Mouse (Mus musculus) midbrain, embryonic 10.5 days (tissue): ENCODE results near the gene Gm8297. TPM values are rescaled to one million over a fixed set of nuclear protein-coding genes. Genes with fewer than 3 reads are reported as not detected.
"Not testable (repeated sequence)": the region's sequence is repeated elsewhere in the genome, so short reads cannot be mapped to it uniquely, and the experiment has no call there.

Experiments used
- DNase-seq: peaks from one replicate; pipeline ENCODE4 v3.0.0-alpha.2; 2017; ENCODE audit warnings: low spot score
- H3K27ac ChIP-seq: fragments of 300-500 bp; sonication (generic); replicated peaks from 2 replicates; pipeline ENCODE4 v1.5.1; 2016; ENCODE audit warnings: mild to moderate bottlenecking
- H3K27me3 ChIP-seq: fragments of 300-500 bp; sonication (generic); 2 replicates; pipeline ENCODE4 v1.6.1; 2016; ENCODE audit warnings: low read depth, mild to moderate bottlenecking; ENCODE audit not compliant: poor library complexity, severe bottlenecking
- H3K36me3 ChIP-seq: fragments of 300-500 bp; sonication (generic); 2 replicates; pipeline ENCODE4 v1.6.1; 2016; ENCODE audit warnings: mild to moderate bottlenecking, moderate library complexity
- H3K4me1 ChIP-seq: fragments of 300-500 bp; sonication (generic); 2 replicates; pipeline ENCODE4 v1.6.1; 2016
- H3K4me3 ChIP-seq: fragments of 300-500 bp; sonication (generic); 2 replicates; pipeline ENCODE4 v1.5.1; 2016; ENCODE audit warnings: mild to moderate bottlenecking, moderate library complexity
- H3K9me3 ChIP-seq: fragments of 300-500 bp; sonication (generic); replicated peaks from 2 replicates; pipeline ENCODE4 v1.6.1; 2016; ENCODE audit warnings: mild to moderate bottlenecking
- WGBS: fragments of 180-500 bp; shearing (Covaris S2); methylation state at CpG from one replicate; pipeline ENCODE4 v1.1.7; 2016; 5-methylcytosine and 5-hydroxymethylcytosine counted together
- polyA plus RNA-seq: library from polyadenylated mRNA; unstranded; fragments of >200 nt; fragmentation: Nextera tagmentation; extraction: Ambion mirVana; gene quantifications from 2 replicates; pipeline ENCODE4 v1.2.1, GENCODE M21; 2016

Gene Gm8297
- polyA plus RNA-seq, result not detected in 2 replicates

GRCm38 (mm10) chr14:4983635-4984034 is at the start of gene Gm8297:
Gene Gm8297, plus strand, starts transcription at chr14:4983935.
- not testable (repeated sequence) for H3K27ac ChIP-seq

DNA sequence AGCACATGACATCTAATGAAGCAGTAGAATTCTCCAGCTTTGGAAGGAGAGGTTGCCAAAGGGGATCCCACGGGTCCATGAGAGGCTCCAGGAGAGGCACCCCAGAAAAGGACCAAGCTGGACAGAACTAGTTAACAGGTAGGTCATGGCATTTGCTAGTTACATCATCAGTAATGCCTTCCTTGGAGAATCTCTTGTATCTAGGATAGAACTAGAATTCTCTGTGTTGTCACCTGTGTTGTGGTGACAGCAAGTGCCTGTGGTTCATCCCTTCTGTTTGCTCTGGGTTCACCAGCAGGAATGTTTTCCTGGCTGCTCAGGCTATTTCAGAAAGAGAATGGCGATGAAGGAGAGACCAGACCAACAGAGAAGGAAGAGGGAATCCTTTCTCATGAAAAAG is 31.9 kb downstream of the Gm8297 start, which contains the start of gene Gm3298:
Gm3298 (plus strand) TSS at position 301 of the 400 bp plus-strand sequence.
- H3K9me3 ChIP-seq, H3K27me3 ChIP-seq, H3K36me3 ChIP-seq, DNase-seq, H3K4me1 ChIP-seq, H3K4me3 ChIP-seq, H3K27ac ChIP-seq: not testable (repeated sequence)
- 64% methylated on average over 1 of the region's 2 CpGs for WGBS

More at GRCm38 (mm10) chr14:4983635-4984034, at the start of gene Gm8297:
- H3K9me3 ChIP-seq, H3K4me1 ChIP-seq, H3K36me3 ChIP-seq, DNase-seq, H3K4me3 ChIP-seq, H3K27me3 ChIP-seq: not testable (repeated sequence)

Other genes with a start within 250 kb of the Gm8297 start
- not detected in 2 replicates for gene Gm9602, start 207.6 kb upstream of the Gm8297 start, polyA plus RNA-seq
- not detected in 2 replicates for gene Gm3269, start 145.8 kb upstream of the Gm8297 start, polyA plus RNA-seq
- gene Gm3264, start 128.4 kb upstream of the Gm8297 start, polyA plus RNA-seq, result 1.4 TPM in 1 of 2 replicates, not detected in the other
- 0.20 TPM in 1 of 2 replicates, not detected in the other for gene Gm3278, start 91.5 kb upstream of the Gm8297 start, polyA plus RNA-seq
- gene Gm3298, start 32.0 kb downstream of the Gm8297 start, polyA plus RNA-seq, result not detected in 2 replicates
- gene 4930555G01Rik, start 66.7 kb downstream of the Gm8297 start, polyA plus RNA-seq, result not detected in 2 replicates
- 1.2 and 1.7 TPM in 2 replicates for gene Gm8281, start 87.1 kb downstream of the Gm8297 start, polyA plus RNA-seq
- not detected in 2 replicates for gene Gm8279, start 147.6 kb downstream of the Gm8297 start, polyA plus RNA-seq
- gene Gm3317, start 180.6 kb downstream of the Gm8297 start, polyA plus RNA-seq, result not detected in 2 replicates
- not detected in 2 replicates for gene Gm8271, start 201.9 kb downstream of the Gm8297 start, polyA plus RNA-seq